Mouse (Mus musculus) gastrocnemius, postnatal 36 days (tissue): ENCODE results near the gene Six1. TPM values are rescaled to one million over a fixed set of nuclear protein-coding genes. Genes with fewer than 3 reads are reported as not detected.

ENCODE experiments used
- DNase-seq, 2 experiments: peaks; one replicate each; pipeline ENCODE4 v3.0.0; 2022
- intact Hi-C: fragments of 180-260 bp; cut with DNase I; formaldehyde crosslinking; loops from one replicate; pipeline ENCODE4 v1.15.1; 2025
- total RNA-seq, 2 experiments: library from RNA; stranded (reverse); gene quantifications; 2 replicates each; pipeline ENCODE4 v1.2.3; 2021

The Six1 gene
- total RNA-seq, 2 experiments from 2014 or later, result 52.0 to 59.0 TPM

DNA sequence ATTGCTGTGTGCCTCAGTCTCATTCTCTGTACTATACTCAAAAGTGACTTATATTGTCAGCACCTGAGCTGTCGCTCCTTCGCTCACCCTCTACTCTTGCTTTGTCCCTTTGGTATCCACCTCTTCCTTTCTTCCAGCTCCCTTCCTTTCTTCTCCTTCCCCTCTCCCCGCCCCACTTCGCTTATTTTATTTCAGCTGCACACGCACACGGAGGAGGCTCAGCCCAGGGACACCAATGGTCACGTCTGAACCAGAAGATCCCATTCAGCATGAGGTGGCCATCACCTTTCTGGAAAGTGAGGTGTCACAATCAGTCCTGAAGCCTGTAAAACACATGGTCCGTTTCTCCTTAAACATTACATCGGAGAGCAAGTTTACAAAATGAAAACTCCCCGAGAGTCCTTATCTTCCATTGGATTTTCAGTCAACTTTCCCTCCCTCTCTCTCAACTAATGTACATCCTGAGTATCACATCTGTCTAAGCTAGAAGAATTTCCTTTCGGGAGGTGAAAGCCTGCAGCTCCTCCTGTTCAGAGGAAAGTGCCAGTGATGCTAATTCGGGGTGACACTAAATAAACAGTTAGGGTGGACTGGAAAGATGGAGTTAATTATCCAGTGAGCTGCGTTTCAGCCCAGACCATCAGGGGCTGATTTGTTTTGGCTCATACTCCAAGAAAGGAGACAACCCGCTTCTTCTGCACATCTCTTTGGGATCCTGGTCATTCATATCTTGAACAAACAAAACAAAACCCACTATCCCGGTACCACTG is 2.7 kb downstream of the Six1 start:
- DNase-seq, result no peak
- intact Hi-C loops, result loop anchor here (10.0 kb wide), 3 partner anchors 154 to 394 kb away; no protein-coding TSS in a partner anchor

DNA sequence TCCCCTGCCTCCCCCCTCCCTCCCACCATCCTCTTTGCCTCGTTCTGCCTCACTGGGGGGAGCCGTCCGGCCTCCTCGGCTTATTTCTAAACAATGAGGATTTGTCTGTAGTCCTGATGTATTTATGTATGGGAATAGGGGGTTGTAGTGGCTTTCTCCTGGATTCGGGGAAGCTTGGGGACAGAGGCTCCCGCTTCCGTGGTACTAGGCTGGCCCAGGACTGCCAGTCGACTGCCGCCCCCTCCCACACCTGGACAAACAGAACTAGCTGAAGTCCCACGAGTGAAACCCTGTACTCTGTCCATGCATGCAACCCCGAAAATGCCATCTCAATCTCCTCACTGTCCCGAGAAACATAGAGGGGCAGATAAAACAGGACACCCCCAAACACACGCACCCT is 3.4 kb downstream of the Six1 start:
- intact Hi-C loops, result loop anchor here (10.0 kb wide), 3 partner anchors 154 to 394 kb away; no protein-coding TSS in a partner anchor
- no peak for DNase-seq

DNA sequence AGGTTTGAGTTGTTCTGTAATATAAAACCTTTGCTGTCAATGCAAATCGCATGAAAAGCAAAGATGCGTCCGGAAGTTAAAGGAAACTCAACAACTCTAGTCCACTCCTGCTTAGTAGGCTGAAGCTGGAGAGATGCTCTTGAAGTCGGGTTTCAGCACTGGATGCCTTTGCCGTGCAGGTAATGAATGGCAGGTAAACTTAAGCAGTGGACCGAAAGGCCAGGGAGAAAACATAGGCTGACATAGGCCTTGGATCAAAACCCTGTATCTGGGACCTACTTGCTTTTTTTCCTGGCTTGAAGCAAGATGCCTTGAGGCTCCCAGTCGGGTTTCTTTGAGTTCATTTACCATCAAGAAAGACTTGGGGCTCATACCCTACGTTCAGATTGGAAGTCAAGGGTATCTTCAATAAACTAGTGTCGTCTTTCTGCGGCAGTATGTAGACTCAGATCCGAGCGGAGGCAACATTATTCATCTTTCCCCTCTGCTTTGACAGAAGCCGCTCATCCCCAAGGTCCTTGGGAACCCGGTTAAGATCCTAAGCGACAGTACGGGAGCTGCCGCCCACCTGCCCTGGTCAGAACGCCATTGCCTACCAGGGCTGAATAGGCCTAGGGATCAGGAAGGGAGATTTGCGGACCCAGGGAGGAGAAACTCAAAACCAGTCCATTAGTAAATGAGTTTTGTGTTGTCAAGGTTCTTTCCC is 4.0 kb downstream of the Six1 start:
- no peak for DNase-seq
- intact Hi-C loops, result loop anchor here (5.0 to 10.0 kb wide), 4 partner anchors 155 to 395 kb away; no protein-coding TSS in a partner anchor

DNA sequence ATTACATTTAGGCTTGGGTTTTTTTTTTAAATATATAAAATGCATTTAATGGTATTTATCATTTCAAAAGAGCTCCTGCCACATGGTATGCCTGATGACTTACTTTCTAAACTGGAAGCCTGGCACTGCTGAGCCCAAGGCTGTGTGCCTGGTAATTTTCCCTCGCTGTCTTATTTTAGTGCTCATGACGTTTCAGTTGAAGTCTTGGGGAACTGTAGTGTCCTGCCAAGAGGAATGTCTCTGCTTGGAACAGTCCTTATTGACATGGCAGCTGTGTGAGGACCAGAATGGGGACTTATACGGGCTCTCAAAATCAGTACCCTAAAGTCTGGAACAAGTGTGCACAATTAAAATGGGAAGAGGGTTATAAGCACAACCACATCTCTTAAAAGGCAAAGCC is 5.2 kb downstream of the Six1 start:
- DNase-seq, result peak in 1 of 2 experiments; percentile 30
- intact Hi-C loops, result loop anchor here (5.0 kb wide), 1 partner anchor 359 kb away; no protein-coding TSS in a partner anchor

DNA sequence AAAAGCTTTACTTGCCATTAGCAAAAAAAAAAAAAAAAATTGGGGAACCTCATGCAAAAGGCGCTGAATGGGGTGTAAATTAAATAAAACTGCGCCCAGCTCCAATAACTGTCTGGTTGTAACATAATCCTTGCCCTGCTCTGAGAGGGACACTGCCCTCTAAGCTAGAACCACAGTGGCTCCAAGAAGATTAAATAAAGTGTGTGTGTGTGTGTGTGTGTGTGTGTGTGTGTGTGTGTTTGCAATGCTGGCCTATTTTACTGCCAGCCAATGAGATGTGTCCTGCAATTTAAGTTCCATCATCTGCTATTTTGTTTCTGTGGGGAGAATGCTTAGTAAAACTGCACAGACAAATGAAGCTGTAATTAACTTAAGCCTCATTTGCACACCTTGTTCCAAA is 6.1 kb downstream of the Six1 start:
- intact Hi-C loops, result loop anchor here (5.0 kb wide), 1 partner anchor 360 kb away; no protein-coding TSS in a partner anchor

DNA sequence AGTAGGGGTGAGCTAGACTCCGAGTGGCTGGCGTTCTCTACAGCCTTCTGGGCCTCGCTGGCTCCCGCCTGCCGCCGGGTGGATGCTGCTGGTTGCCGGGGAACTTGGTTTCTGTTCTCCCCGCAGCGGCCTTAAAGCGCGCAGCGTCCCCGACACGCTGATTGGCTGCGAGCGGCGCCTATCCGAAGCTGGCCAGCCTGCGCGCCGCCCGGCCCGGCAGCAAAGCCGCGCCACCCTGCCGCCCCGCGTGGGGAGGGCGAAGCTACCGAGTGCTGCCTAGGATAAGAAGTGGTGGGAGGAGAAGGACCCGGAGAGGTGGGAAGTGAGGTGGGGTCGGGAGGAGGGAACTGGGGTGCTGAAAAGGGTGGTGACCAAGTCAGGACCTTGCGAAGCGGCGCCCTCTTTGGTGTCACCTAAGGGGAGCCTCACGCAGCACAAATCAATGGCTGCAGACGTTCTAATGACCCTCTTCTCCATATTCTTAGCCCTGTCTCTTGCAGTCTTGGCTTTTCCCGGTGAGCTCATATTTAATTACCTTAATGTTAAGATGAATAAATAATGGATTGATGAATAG is 7.0 kb downstream of the Six1 start:
- peak; percentile 82 to 89 for DNase-seq
- intact Hi-C loops, result loop anchor here (5.0 kb wide), 1 partner anchor 361 kb away; no protein-coding TSS in a partner anchor

More for the DNA sequence above, 6.1 kb downstream of the Six1 start:
- no peak for DNase-seq

DNA sequence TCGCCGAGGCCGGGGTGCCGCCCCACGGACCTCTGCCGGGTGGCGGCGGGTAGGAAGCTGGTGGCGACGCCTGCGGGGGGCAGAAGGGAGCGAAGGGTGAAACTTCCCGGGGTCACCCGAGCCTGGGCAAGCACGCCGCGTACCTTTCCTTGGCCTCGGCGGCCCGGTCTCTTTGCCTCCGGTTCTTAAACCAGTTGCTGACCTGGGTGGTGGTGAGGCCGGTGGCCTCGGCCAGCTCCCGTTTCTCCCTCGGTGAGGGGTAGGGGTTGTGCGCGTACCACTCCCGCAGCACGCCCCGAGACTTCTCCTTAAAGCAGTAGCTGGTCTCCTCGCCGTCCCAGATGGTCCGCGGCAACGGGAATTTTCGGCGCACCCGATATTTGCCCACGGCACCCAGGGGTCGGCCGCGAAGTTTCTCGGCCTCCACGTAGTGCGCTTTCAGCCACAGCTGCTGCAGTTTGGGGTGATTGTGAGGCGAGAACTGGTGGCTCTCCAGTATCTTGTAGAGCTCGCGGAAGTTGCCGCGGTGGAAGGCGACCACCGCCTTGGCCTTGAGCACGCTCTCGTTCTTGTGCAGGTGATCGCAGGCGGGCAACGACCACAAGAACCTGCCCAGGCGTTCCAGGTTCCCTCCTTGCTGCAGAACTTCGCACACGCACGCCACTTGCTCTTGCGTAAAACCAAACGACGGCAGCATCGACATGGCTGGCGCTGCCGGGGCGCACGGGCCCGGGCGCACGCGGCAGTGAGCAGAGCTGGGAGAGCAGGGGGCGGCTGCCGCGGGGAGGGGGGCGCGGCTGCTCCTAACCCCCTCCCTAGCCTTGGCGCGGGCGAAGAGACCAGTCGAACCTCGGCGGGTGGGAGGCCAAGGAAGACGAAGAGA is 7.7 kb downstream of the Six1 start:
- peak; percentile 29 to 51 for DNase-seq
- intact Hi-C loops, result loop anchor here (5.0 kb wide), 1 partner anchor 361 kb away; no protein-coding TSS in a partner anchor

DNA sequence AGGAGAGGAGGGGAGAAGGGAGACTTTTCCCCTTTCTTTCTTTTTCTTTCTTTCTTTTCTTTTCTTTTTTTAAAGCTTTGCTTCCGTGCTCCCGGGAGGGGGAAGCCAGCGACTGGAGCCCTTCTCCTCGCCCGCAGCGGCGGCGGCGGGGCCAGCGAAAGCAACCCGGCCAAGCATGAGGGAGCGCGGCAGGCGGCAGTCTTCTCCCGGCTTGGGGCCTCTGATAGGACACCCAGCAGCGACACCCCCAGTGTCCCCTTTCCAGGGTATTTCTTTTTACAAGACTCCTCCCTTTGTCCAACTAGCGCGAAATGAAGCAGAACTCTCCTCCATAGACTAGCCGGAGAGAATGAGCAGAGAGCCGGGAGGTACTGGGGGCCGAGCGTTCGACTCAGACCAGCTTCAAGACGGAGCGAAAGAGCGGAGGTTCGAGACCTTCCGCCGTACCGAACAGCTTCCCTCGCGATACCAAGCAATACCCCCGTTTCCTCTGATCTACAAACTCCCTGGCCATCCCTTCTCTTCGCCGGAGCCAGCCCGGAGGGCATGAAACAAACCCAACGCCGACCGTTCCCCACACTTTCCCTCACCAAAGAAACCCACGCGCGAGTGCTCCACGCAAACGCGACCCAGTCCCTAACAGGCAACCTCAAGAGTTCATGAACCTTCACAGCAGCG is 8.5 kb downstream of the Six1 start:
- DNase-seq, result peak; percentile 36 to 62
- intact Hi-C loops, result loop anchor here (5.0 kb wide), 1 partner anchor 362 kb away; no protein-coding TSS in a partner anchor

DNA sequence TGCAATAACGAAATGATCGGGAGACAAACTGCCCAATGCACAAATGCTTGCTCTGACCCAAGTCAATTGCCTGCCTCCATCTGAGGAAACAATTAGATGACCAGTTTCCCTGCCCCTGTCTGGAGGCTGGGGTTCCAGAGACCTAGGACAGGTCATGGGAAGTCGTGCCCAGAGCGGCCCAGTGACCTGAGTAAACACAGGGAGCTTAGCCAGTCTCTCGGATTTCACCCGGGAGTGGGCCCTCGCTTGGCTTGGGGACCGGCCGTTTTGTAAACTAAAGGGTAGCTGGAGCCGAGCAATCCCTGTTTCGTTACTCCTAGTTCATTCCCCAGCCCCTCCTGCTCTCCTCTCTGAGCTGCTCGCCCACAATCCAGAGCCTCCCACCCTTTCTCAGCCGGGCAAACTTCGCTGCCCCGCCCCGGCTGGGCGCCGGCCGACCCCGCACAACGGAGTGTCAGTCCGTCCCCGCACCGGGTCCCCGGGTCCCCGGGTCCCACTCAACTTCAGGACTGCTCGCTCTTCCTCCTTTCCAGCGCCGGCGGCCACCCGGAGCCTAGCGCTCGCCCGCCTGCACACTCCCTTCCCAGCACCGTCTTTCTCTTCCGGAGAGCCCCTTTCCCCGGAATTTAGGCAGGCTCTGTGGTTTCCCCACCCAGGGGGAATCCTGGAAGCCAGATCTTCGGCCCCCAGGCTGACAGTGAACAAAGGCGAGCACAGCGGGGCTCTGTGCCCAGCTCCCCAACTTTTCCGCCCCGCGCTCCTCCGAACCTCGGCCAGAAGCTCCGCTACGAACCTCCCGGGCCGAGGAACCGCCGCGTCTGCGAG is 9.3 kb downstream of the Six1 start:
- intact Hi-C loops, result loop anchor here (5.0 kb wide), 1 partner anchor 363 kb away; no protein-coding TSS in a partner anchor

DNA sequence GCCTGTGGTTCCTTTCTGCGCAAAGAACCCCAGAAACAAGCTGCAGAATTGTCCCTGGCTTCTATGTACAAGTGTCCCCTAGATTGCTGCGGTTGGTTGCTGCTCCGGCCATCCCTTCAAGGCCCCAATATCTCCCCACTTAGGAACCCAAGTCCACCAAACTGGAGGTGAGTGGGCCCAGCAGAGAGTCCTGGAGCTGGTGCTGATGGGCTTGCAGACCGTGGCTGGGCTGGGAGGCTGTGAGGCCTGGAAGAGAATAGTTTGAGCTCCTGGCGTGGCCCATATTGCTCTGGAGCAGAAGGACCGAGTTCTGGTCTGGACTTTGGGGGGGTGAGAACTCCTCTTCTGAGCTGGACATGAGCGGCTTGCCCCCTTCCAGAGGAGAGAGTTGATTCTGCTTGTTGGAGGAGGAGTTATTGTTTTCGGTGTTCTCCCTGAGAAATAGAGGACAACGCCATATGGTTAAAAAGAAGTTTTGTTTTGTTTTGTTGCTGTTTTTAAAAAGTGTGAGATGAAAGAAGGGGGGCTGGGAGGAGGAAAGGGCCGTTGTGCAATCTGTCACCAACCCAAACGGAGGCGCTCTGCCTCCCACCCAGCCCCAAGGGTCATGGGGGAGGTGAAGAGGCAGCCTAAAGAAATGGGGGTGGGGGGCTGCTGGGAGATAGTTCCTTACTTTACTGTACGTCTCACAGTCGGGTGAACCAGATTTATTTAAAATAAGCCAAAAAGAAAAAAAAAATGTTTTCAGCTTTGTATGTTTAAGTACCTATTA is 10.1 kb downstream of the Six1 start:
- DNase-seq, result peak; percentile 27 to 37
- intact Hi-C loops, result no loop called here

More for the DNA sequence above, 9.3 kb downstream of the Six1 start:
- DNase-seq, result peak; percentile 48 to 68

DNA sequence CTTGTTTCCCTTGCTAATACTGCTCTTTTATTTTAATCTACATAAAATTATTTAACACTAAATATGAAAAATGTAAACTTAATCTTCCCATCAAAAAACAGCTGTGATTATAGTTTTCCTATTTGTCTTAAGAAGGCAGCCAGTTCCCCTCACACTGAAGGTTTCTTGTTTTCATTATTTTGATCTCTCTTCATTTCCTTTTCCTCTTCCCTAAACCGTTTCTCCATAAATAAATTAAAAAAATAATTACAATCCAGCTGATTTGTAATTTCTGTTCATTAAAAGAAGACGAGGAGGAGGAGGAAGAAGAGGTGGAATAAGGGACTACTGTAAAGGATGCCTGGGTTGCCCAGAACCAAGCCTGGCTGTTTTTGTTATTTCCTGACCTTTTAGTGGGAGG is 10.8 kb downstream of the Six1 start:
- DNase-seq, result no peak
- intact Hi-C loops, result no loop called here

DNA sequence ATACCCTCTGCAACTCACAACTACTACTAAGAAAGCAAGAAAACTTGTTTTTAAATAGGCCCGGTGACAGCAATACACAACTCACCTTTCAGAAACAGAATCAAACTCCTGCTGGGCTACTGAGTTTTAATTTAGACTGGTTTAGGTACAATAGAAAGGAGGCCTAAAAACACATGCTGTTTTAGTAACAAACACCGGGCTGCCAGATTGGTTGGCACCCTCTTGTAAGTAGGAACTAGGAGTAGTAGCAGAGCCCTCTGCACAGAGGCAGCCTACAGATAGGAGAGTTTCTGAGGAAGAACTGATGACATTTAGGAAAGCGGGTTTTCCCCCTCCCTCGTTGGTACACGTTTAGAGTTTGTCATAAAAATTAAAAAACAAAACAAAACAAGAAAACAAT is 11.3 kb downstream of the Six1 start:
- DNase-seq, result no peak
- intact Hi-C loops, result no loop called here

DNA sequence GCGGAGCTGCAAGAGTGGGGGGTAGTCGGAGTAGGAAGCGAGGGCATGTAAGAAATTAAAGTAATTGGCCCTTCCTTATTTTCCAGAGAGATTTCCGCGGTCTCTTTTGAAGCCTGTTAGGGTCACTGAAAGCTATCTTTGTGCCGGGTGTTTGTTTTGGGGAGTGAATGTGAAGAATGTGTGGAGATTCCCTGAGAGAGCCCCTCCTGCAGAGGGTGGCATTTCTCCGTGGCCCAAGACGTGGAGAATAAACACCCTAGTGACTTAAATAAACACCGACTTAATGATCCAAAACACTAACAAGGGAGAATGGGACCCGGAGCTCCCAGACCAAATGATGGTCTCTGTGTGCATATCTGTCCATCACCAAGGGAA is 12.4 kb downstream of the Six1 start:
- DNase-seq, result no peak
- intact Hi-C loops, result no loop called here

DNA sequence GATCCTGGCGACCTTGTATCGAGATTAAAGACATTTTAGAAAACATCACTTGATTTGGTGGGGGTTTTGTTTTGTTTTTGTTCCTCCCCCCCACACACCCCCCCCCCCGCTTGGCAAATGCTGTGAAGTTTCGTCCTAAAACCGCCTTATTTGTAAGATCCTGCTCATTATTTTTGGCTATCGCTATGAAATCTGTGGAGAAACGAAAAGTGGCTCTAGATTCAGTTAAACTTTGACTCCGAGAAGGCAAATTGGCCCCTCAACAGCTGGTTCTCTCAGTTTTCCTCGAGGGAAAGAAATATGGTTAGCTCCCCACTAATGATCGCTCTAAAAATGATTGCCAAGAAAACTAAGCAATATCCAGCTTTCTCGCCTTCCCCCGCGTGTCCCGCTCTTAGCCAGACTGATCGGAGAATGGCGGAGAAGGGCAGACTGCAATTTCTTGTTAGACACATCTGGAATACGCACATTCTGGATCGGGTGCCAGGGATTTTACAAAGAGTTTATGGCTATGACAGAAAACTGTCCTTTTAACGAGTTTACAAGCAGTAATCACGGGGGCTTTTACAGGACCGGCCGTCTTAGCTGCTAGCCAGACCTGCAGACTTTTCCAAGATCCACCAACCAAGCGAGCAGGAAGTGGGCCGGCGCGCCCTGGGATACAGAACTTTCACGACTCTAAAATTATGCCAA is 13.0 kb downstream of the Six1 start:
- intact Hi-C loops, result no loop called here
- no peak for DNase-seq

DNA sequence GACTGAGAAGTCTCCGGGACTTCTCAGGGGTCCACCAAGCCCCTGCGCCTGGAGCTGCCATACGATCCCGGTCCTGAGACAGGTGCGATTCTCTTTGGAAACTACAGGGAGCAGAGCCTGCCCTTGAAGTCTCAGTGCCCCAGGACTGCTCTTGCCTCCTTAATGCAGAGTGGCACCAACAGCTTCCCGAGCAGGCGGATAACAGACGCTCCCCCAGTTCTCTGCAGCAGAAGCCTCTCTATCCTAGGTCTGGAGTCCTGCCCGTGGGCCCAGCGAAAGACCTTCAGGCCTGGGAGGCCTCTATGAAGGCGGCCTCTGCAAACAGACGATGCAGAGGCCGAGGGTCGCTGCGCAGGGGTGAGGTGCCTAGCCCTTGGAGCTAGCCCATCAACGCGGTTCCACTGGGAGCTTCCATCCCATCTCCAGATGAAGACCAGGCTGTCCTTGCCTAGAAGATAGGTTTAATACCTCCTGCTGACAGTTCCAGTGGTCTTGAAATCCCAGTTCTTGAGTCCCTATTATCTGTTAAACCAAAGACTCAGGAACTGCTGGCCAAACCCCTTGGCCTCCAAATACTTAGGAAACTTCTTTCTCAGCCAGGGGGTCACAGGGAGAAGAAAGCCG is 13.6 kb downstream of the Six1 start:
- DNase-seq, result peak in 1 of 2 experiments; percentile 49
- intact Hi-C loops, result no loop called here
